Mouse (Mus musculus) intestine, embryonic 16.5 days (tissue): ENCODE measurements at regions not wholly inside any gene's neighbourhood (a gene's known extent, or its start where the extent isn't known, plus 50 kb on each side); places are given as distances from the start of the nearest gene placed in this dataset.

ENCODE experiments used
- ATAC-seq: fragments of 200-750 bp; cut with Nextera tagmentation; 2 replicates; pipeline ENCODE4 v1.8.0; 2017; ENCODE audit warnings: moderate TSS enrichment, moderate library complexity
- H3K27ac ChIP-seq: fragments of 300-500 bp; sonication (generic); 2 replicates; pipeline ENCODE4 v1.5.1; 2014; ENCODE audit warnings: mild to moderate bottlenecking, low read length
- H3K27me3 ChIP-seq: fragments of 300-500 bp; sonication (generic); replicated peaks from 2 replicates; pipeline ENCODE4 v1.6.1; 2014; ENCODE audit warnings: low read length, control low read depth, mixed read lengths; ENCODE audit not compliant: control insufficient read depth, insufficient read depth
- H3K36me3 ChIP-seq: fragments of 300-500 bp; sonication (generic); 2 replicates; pipeline ENCODE4 v1.6.1; 2014; ENCODE audit warnings: low read length, control low read depth; ENCODE audit not compliant: control insufficient read depth, insufficient read depth
- H3K4me1 ChIP-seq: fragments of 300-500 bp; sonication (generic); 2 replicates; pipeline ENCODE4 v1.6.1; 2014; ENCODE audit warnings: low read length, control low read depth, mixed read lengths; ENCODE audit not compliant: control insufficient read depth, insufficient read depth
- H3K4me2 ChIP-seq: fragments of 300-500 bp; sonication (generic); 2 replicates; pipeline ENCODE4 v1.6.1; 2014; ENCODE audit warnings: low read depth, low read length, control low read depth
- H3K4me3 ChIP-seq: fragments of 300-500 bp; sonication (generic); 2 replicates; pipeline ENCODE4 v1.5.1; 2014; ENCODE audit warnings: mild to moderate bottlenecking, low read length
- H3K9ac ChIP-seq: fragments of 300-500 bp; sonication (generic); 2 replicates; pipeline ENCODE4 v1.6.1; 2014; ENCODE audit warnings: low read depth, low read length
- H3K9me3 ChIP-seq: fragments of 300-500 bp; sonication (generic); 2 replicates; pipeline ENCODE4 v1.6.1; 2016; ENCODE audit warnings: low read length, control low read depth; ENCODE audit not compliant: control insufficient read depth
- WGBS: fragments of 180-500 bp; shearing (Covaris S2); extraction: QIAGEN DNeasy Blood & Tissue Kit; methylation state at CpG from one replicate; pipeline ENCODE4 v1.1.7; 2014; 5-methylcytosine and 5-hydroxymethylcytosine counted together

DNA sequence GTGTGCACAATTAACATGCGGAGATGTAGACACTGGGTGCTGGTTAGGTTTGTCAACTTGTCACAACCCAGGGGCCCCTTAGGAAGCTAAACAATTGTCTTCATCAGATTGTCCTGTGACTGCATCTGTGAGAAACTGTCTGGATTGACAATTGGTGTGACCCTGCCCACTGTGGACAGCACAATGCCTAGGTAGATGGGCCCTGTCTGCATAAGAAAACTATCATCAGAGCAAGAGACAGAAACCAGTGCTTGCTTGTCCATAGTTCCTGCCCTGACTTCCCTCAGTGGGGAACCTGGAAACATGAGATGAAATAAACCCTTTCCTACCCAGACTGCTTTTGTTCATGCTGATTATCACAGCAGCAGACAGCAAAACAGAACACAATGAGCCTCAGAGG, 63.5 kb upstream of the Tyw5 start:
- Histone ChIP-seq H3K4me1 (no peaks in the 10 kb centered on the region), H3K9ac (no peak overlapping the region), H3K4me3 (no peak overlapping the region), H3K4me2 (no peak overlapping the region), H3K9me3 (no peaks in the 10 kb centered on the region), H3K36me3 (no peaks in the 10 kb centered on the region), H3K27ac (no peak overlapping the region), H3K27me3 (no peaks in the 10 kb centered on the region)
- 88% methylated on average over 1 of the region's 1 CpGs for WGBS
- no peak for ATAC-seq

DNA sequence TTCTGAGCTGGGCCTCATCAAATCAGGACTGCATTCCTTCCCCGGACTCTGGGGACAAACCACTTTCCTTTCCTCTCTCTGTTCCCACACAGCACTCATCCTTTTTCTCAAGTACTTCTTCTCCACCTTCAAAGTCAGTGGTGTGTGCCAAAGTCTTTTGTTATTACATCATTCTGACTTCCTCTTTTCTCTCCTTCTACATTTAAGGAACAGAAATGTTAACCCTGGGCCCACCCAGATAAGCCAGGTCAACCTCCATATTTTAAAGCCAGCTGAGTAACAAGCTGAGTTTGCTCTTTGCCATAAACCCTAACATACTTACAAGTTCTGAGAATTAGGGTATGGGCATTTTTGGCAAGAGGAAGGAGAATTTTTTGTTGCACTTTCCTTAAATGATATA, 65.3 kb upstream of the Tyw5 start:
- no peak overlapping the region for H3K4me2 ChIP-seq
- ATAC-seq: no peak
- H3K27ac ChIP-seq: no peak overlapping the region
- 29% methylated on average over 1 of the region's 1 CpGs for WGBS
- H3K4me1 ChIP-seq: no peaks in the 10 kb centered on the region
- H3K9ac ChIP-seq: no peak overlapping the region
- H3K9me3 ChIP-seq: no peaks in the 10 kb centered on the region
- H3K36me3 ChIP-seq: no peaks in the 10 kb centered on the region
- H3K27me3 ChIP-seq: no peaks in the 10 kb centered on the region
- H3K4me3 ChIP-seq: no peak overlapping the region

DNA sequence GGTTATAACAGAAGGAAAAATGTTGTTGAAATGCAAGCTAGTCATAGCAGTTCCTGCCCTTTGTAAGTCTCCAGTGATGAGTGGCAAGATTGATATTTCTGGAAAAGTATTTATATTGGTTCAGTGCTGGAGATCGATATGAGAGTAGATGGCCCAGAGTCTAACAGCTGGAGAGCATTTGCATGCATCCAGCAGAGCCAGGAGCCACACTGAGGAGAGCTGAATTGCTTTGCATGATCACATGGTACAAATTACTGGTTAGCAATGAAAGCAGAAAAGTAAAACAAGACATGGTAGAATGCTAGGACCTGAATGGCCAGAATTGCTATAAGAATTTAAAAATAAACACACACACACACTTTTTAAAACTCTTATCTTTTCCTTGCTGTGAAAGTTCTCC, 70.8 kb upstream of the Tyw5 start:
- H3K9me3 ChIP-seq: no peaks in the 10 kb centered on the region
- H3K4me1 ChIP-seq: no peaks in the 10 kb centered on the region
- no peak overlapping the region for H3K4me2 ChIP-seq
- H3K27me3 ChIP-seq: no peaks in the 10 kb centered on the region
- ATAC-seq: no peak
- no peak overlapping the region for H3K27ac ChIP-seq
- H3K4me3 ChIP-seq: no peak overlapping the region
- H3K36me3 ChIP-seq: no peaks in the 10 kb centered on the region
- 39% methylated on average over 1 of the region's 1 CpGs for WGBS
- H3K9ac ChIP-seq: no peak overlapping the region

DNA sequence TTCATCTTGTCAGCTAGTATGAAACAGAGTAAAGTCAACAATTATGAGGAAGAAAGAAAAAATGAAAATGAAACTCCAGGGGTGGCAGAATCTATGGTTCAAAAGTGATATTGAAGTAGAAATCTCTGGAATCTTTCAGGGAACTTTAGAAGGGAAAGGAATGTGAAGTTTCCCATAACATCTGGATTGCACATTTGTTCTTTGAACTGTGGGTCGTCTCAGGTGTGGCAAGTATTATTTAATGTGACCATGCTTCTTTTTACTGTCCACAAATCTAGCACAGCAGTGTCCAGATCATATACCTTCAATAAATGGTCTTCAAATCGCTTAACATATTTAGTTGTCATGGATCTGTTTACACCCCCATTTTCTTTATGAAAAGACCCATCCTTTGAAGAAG, 71.2 kb upstream of the Tyw5 start:
- no peak for ATAC-seq
- H3K4me3 ChIP-seq: no peak overlapping the region
- 60% methylated on average over 2 of the region's 2 CpGs for WGBS

DNA sequence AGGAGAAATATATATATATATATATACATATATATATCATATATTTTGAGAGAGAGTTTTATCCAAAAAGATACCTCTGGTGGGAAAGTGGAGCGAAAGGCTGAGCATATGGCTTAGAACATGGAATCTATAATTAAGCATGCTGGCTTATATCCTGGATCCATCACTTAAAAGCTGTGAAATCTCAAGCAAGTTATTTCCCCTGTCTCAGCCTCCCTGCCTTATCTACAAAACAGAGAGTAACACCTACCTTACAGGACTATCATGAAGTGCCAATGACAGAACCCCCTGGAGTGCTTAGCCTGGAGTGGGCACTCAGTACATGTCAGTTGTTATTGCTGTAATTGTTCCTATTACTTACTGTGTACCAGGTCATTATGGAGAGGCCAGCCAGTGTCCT, 71.9 kb upstream of the Tyw5 start:
- Histone ChIP-seq H3K36me3 (no peaks in the 10 kb centered on the region), H3K4me2 (no peak overlapping the region), H3K9me3 (no peaks in the 10 kb centered on the region), H3K9ac (no peak overlapping the region), H3K4me3 (no peak overlapping the region), H3K27me3 (no peaks in the 10 kb centered on the region), H3K4me1 (no peaks in the 10 kb centered on the region), H3K27ac (no peak overlapping the region)
- no peak for ATAC-seq
- WGBS: 94% methylated on average over 1 of the region's 1 CpGs

More for the DNA sequence above, 71.2 kb upstream of the Tyw5 start:
- H3K36me3 ChIP-seq: no peaks in the 10 kb centered on the region
- no peak overlapping the region for H3K27ac ChIP-seq
- H3K4me2 ChIP-seq: no peak overlapping the region
- H3K4me1 ChIP-seq: no peaks in the 10 kb centered on the region
- no peaks in the 10 kb centered on the region for H3K9me3 ChIP-seq
- H3K27me3 ChIP-seq: no peaks in the 10 kb centered on the region
- H3K9ac ChIP-seq: no peak overlapping the region

DNA sequence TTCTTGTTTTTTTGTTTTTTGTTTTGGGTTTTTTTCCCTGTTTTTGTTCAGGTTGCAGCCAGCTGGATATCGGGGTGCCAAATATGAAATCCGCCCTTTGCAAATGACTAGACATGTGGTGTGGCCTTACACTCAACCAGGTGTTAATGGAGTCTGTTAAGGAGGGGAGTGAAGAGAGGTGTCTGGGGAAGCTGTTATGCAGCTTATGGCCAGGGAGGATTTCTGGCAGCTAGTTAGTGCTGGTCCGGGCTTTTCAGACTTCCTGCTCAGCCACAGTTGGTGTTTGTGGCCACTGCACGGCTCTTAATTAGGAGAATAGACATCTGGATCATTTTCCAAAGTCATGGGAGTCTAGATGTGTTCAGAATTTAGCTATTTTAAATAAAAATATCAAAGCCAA, 72.7 kb upstream of the Tyw5 start:
- Histone ChIP-seq H3K36me3 (no peaks in the 10 kb centered on the region), H3K4me1 (no peaks in the 10 kb centered on the region), H3K4me3 (no peak overlapping the region), H3K9ac (no peak overlapping the region), H3K9me3 (no peaks in the 10 kb centered on the region), H3K4me2 (no peak overlapping the region), H3K27ac (peak overlapping the region; percentile 48), H3K27me3 (no peaks in the 10 kb centered on the region)
- 64% methylated on average over 4 of the region's 4 CpGs for WGBS
- no peak for ATAC-seq

DNA sequence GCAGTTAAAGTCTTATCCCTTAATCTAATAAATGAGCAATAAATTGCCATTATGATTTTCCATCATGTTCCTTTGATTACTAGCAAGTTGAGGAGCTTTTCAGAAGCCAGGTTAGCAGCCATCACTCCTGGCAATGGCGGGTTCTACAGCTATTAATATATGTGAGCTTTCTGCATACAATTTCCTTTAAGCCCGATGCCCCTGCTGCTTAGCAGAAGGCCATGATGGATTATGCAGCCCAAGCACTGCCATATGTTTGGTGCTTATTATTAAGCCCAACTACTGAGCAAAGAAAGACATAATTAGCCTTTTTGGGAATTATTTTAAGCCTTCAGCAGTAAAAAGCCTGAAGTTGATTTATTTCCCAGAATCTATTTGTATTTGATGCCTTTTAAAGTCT, 82.3 kb upstream of the Tyw5 start:
- H3K27ac ChIP-seq: no peak overlapping the region
- WGBS: 72% methylated on average over 2 of the region's 2 CpGs

DNA sequence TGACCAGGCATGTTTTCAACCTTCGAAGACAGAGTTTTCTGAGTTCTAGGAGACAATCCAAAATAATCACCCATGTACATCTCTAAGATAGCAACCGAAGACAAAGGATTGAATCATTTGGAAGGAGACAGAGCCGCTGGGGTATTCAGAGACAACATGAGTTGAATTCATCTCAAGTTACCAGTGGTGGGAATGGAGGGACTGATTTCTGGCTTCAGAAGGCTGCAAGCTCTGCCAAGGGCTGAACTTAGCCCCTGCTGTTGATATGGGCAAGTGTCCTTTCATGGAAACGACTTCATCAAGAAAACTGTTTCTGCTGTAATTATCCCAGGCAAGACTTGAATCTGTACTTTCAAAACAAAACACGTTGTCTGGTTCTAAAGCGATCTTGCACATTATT, 82.7 kb upstream of the Tyw5 start:
- Histone ChIP-seq H3K4me1 (no peaks in the 10 kb centered on the region), H3K36me3 (no peaks in the 10 kb centered on the region), H3K27ac (no peak overlapping the region), H3K27me3 (no peaks in the 10 kb centered on the region), H3K9ac (no peak overlapping the region), H3K4me2 (no peak overlapping the region), H3K9me3 (no peaks in the 10 kb centered on the region), H3K4me3 (no peak overlapping the region)
- ATAC-seq: no peak
- 69% methylated on average over 6 of the region's 6 CpGs for WGBS

More for the DNA sequence above, 82.3 kb upstream of the Tyw5 start:
- Histone ChIP-seq H3K9ac (no peak overlapping the region), H3K4me2 (no peak overlapping the region), H3K9me3 (no peaks in the 10 kb centered on the region), H3K27me3 (no peaks in the 10 kb centered on the region), H3K4me3 (no peak overlapping the region), H3K4me1 (no peaks in the 10 kb centered on the region), H3K36me3 (no peaks in the 10 kb centered on the region)
- ATAC-seq: no peak

DNA sequence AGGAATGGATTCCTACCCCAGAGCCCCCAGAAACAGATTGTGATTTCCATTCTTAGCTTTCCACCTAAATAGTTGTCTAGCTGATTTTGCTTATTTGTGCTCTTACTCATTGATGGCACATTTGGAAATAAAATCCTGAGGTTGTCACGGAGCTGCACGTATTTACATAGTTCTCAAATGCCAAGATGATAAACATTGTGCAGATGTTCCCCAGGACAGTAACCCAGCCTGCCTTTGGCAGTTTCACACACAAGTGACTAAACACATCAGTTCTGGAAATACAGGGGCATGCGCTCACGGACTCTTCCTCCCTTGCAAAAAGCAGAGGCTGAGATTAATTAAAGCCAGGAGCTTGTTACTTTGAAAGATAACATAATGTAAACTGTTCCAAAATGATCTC, 83.1 kb upstream of the Tyw5 start:
- Histone ChIP-seq H3K27ac (no peak overlapping the region), H3K9ac (no peak overlapping the region), H3K9me3 (no peaks in the 10 kb centered on the region), H3K4me2 (no peak overlapping the region), H3K27me3 (no peaks in the 10 kb centered on the region), H3K36me3 (no peaks in the 10 kb centered on the region), H3K4me1 (no peaks in the 10 kb centered on the region), H3K4me3 (no peak overlapping the region)
- 44% methylated on average over 4 of the region's 4 CpGs for WGBS
- no peak for ATAC-seq

DNA sequence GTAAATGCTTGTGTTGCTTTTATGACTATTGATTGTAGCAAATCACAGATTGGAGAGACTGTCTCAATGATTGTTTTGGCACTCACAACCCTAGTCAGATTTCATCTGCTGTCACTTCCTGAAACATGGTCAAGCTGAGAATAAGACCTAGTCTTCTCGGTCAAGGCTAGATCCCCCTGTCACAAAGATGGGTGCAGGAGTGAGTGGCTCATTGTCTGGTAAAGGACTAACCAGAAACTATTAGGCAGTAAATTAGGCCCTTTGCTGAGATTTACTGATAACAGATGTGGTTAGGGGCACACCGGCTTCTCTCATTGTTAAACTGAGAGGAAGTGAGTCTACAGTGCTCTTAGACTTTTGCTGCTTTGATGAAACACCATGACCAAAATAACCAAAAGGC, 85.8 kb upstream of the Tyw5 start:
- Histone ChIP-seq H3K4me1 (no peaks in the 10 kb centered on the region), H3K4me3 (no peak overlapping the region), H3K27ac (no peak overlapping the region), H3K9me3 (no peaks in the 10 kb centered on the region), H3K36me3 (no peaks in the 10 kb centered on the region), H3K27me3 (no peaks in the 10 kb centered on the region), H3K4me2 (no peak overlapping the region), H3K9ac (no peak overlapping the region)
- WGBS: 80% methylated on average over 2 of the region's 2 CpGs
- ATAC-seq: no peak
